Mouse (Mus musculus) urinary bladder, postnatal 0 days (tissue): ENCODE results near the gene Kdm4d. TPM values are rescaled to one million over a fixed set of nuclear protein-coding genes. Genes with fewer than 3 reads are reported as not detected.

Experiments
- polyA plus RNA-seq: library from polyadenylated mRNA; unstranded; fragments of >200 nt; fragmentation: Nextera tagmentation; extraction: Ambion mirVana; gene quantifications from 2 replicates; pipeline ENCODE4 v1.2.1, GENCODE M21; 2015

Gene Kdm4d
- 0.10 and 0.17 TPM in 2 replicates for polyA plus RNA-seq

GRCm38 (mm10) chr9:14500023-14500915 is at the start of gene Kdm4d, which contains the start of gene Cwc15:
TSS of gene Kdm4d (minus strand) at chr9:14500482.
TSS of gene Cwc15 (plus strand) at chr9:14500617.

Other genes starting within 250 kb of the Kdm4d start
- 4.8 and 5.9 TPM in 2 replicates for gene Sesn3, start 225.4 kb downstream of the Kdm4d start, polyA plus RNA-seq
- 32.0 and 38.7 TPM in 2 replicates for gene Endod1, start 119.0 kb downstream of the Kdm4d start, polyA plus RNA-seq
- gene Cwc15, start 135 bp upstream of the Kdm4d start, polyA plus RNA-seq: 113 and 123 TPM in 2 replicates
- gene Amotl1, start 144.6 kb upstream of the Kdm4d start, polyA plus RNA-seq: 10.7 and 13.1 TPM in 2 replicates
- 0.24 and 0.34 TPM in 2 replicates for gene Piwil4, start 240.3 kb upstream of the Kdm4d start, polyA plus RNA-seq